Mouse (Mus musculus) heart, adult 2 months (tissue): Measurements from ENCODE around the gene Cyp2c69. TPM values are rescaled to one million over a fixed set of nuclear protein-coding genes. Genes with fewer than 3 reads are reported as not detected.
"Not testable (repeated sequence)": the region's sequence is repeated elsewhere in the genome, so short reads cannot be mapped to it uniquely, and the experiment has no call there.

Experiments used
- DNase-seq, 2 experiments: peaks; one replicate each; pipeline ENCODE4 v3.0.0; 2021
- H3K27ac ChIP-seq: fragments of 200-600 bp; 2 replicates; pipeline ENCODE4 v1.8.1; 2022
- H3K27me3 ChIP-seq: fragments of 200-500 bp; 2 replicates; pipeline ENCODE4 v1.6.1; 2012; ENCODE audit warnings: mild to moderate bottlenecking, low read length, inconsistent platforms, mixed read lengths; ENCODE audit not compliant: control insufficient read depth, insufficient read depth
- H3K36me3 ChIP-seq: fragments of 200-500 bp; 2 replicates; pipeline ENCODE4 v1.6.1; 2012; ENCODE audit warnings: low read length, inconsistent platforms; ENCODE audit not compliant: control insufficient read depth, insufficient read depth
- H3K4me1 ChIP-seq: fragments of 200-500 bp; 2 replicates; pipeline ENCODE4 v1.6.1; 2011; ENCODE audit warnings: low read length; ENCODE audit not compliant: control insufficient read depth, insufficient read depth
- H3K4me3 ChIP-seq: fragments of 200-600 bp; 2 replicates; pipeline ENCODE4 v1.8.1; 2022
- H3K79me2 ChIP-seq: fragments of 200-500 bp; replicated peaks from 2 replicates; pipeline ENCODE4 v1.6.1; 2012; ENCODE audit warnings: mild to moderate bottlenecking, inconsistent platforms, low read length, moderate library complexity, mixed read lengths; ENCODE audit not compliant: control insufficient read depth, insufficient read depth
- H3K9ac ChIP-seq: fragments of 200-500 bp; 2 replicates; pipeline ENCODE4 v1.6.1; 2012; ENCODE audit warnings: low read depth, mild to moderate bottlenecking, control low read depth, inconsistent platforms, low read length, mixed read lengths
- CTCF ChIP-seq: fragments of 200-600 bp; IDR thresholded peaks from 2 replicates; pipeline ENCODE4 v1.8.1; 2022; ENCODE audit warnings: antibody characterized with exemption, mild to moderate bottlenecking, moderate library complexity
- EP300 ChIP-seq: fragments of 200-500 bp; IDR thresholded peaks from 2 replicates; pipeline ENCODE4 v1.6.1; 2011; ENCODE audit warnings: low read depth, low read length, control low read depth; ENCODE audit not compliant: insufficient read depth
- POLR2A ChIP-seq: fragments of 200-500 bp; IDR thresholded peaks from 2 replicates; pipeline ENCODE4 v1.6.1; 2011; ENCODE audit warnings: mild to moderate bottlenecking, low read depth, low read length, control low read depth; ENCODE audit not compliant: insufficient read depth
- WGBS: fragments of 180-500 bp; shearing (Covaris S2); methylation state at CpG from one replicate; pipeline ENCODE4 v1.1.7; 2018; 5-methylcytosine and 5-hydroxymethylcytosine counted together
- intact Hi-C: fragments of 180-260 bp; cut with DNase I; formaldehyde crosslinking; loops from one replicate; pipeline ENCODE4 v1.15.1; 2025
- long read RNA-seq: library from polyadenylated mRNA; stranded (forward); transcript quantifications from one replicate; pipeline ENCODE4 v2.0.0, GENCODE M21; 2021
- polyA plus RNA-seq: library from polyadenylated mRNA; depleted of rRNA; stranded (reverse); fragments of >200 nt; gene quantifications from 2 replicates; pipeline ENCODE4 v1.2.3, GENCODE M21; 2012; rRNA removed
- total RNA-seq, 2 experiments: library from RNA; stranded (reverse); gene quantifications; 2 replicates each; pipeline ENCODE4 v1.2.3; 2021

Gene Cyp2c69
- total RNA-seq, result not detected
- 0.26 TPM in 1 of 2 replicates, not detected in the other for polyA plus RNA-seq
- long read RNA-seq, result 0 reads

DNA sequence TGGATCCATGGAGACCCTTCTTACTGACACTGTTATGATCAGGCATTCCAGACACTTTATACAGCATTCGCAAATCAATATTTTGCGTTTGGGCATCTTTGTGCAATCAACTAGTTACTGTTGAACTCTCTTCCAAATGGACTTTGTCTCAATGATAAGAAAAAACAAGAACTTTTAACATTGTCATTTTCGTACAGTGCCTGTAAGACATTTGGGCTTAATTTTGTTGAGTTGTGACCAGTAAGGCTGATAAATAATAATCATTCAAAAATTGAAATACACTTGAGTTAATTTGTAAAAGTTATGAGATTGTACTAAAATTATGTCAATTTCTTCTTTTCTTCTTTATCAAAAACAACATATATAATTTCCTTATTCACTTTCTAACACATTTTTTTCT, at the start of gene Cyp2c69:
Cyp2c69 (minus strand) TSS at position 101 of the 400 bp plus-strand sequence.
- H3K4me3 ChIP-seq, intact Hi-C loops, H3K79me2 ChIP-seq, H3K9ac ChIP-seq, H3K4me1 ChIP-seq, H3K27ac ChIP-seq, DNase-seq, H3K27me3 ChIP-seq, H3K36me3 ChIP-seq: not testable (repeated sequence)
- 76% methylated on average over 3 of the region's 3 CpGs for WGBS

DNA sequence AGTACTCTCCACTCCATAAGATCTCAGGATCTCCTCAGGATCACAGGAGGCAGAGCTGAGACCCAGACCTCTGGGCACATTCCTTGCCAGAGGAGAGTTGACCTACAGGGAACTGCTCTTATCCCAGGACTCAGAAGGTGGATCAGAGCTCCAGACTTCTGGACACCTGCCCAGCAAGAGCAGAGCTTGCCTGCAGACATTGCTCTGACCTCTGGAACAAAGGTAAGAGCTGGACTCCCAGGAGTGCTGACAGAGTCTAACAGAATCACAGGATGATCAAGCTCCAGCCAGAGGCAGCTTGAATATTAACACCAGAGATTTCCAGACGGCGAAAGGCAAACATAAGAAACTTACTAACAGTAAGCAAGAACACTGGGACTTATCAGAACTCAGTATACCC, 48.8 kb upstream of the Cyp2c69 start:
- no peak for DNase-seq
- no peak overlapping the region for H3K9ac ChIP-seq
- no peaks in the 10 kb centered on the region for H3K27me3 ChIP-seq
- intact Hi-C loops, result no loop called here
- H3K27ac ChIP-seq, result no peak overlapping the region
- H3K4me3 ChIP-seq, result no peak overlapping the region
- TF ChIP-seq POLR2A (no peak), EP300 (no peak), CTCF (no peak)
- WGBS, result 77% methylated on average over 2 of the region's 2 CpGs
- H3K4me1 ChIP-seq, result no peaks in the 10 kb centered on the region
- no peaks in the 10 kb centered on the region for H3K79me2 ChIP-seq
- H3K36me3 ChIP-seq, result no peaks in the 10 kb centered on the region

DNA sequence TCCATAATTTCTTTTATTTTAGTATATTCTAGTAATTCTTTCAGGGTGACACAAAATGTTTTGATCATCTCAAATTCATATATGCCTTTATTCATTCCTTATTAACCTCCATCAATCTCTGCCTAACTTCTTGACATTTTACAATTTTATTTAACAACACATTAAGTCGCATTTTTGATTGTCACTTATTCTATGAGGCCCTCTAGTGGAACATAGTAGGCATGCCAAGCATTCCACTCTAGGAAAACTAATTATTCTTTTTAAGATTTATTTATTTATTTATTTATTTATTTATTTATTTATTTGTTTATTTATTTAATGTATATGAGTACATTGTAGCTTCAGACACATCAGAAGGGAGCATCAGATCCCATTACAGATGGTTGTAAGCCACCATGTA, 43.4 kb upstream of the Cyp2c69 start:
- intact Hi-C loops, result no loop called here
- Histone ChIP-seq H3K27me3 (no peaks in the 10 kb centered on the region), H3K27ac (no peak overlapping the region), H3K4me1 (no peaks in the 10 kb centered on the region), H3K79me2 (no peaks in the 10 kb centered on the region), H3K36me3 (no peaks in the 10 kb centered on the region), H3K4me3 (no peak overlapping the region), H3K9ac (no peak overlapping the region)
- TF ChIP-seq POLR2A (no peak), EP300 (no peak), CTCF (peak; percentile 38)
- WGBS, result 58% methylated on average over 1 of the region's 1 CpGs
- no peak for DNase-seq

DNA sequence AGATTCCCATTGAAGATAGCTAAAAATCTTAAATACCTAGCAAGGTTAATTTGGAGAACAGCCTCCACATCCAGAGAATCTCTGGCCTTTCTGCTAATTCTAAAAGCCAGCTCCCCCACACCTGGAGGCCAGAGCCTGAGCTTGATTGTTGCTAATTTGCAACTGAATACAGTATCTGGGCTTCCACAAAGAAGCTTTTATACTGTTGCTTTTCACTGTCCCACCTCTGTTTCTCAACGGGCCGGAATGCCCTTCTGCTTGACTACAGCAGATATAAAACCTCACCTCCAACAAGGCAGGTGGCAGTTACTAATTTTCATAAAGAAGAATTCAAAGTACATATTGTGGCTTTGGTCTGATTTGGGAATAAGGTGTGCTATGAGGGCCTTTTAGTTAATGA, 15.1 kb upstream of the Cyp2c69 start:
- no peak overlapping the region for H3K9ac ChIP-seq
- intact Hi-C loops, result no loop called here
- H3K79me2 ChIP-seq, result no peaks in the 10 kb centered on the region
- H3K27me3 ChIP-seq, result no peaks in the 10 kb centered on the region
- no peaks in the 10 kb centered on the region for H3K36me3 ChIP-seq
- no peak for TF ChIP-seq CTCF
- TF ChIP-seq POLR2A, result no peak
- TF ChIP-seq EP300, result no peak
- H3K27ac ChIP-seq, result no peak overlapping the region
- DNase-seq, result no peak
- no peak overlapping the region for H3K4me3 ChIP-seq
- no peaks in the 10 kb centered on the region for H3K4me1 ChIP-seq
- 90% methylated on average over 2 of the region's 2 CpGs for WGBS

DNA sequence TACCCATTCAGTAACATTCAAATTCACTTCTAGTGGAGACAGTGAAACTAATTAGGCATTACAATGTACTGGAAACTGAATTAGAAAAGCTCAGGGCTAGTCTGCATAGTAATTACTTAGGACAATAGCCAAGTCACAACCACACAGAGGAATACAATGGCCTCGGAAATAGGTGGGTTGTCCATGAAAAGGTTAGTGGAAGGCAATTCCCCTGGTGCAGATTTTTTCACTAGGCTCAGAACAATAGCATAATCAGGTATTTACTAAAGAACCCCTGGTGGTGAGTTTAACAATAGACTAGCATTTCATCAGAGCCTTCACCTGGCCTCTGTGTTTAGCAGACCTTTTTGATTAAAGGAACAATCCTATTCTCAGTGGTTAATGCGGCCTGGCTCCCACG, 3.5 kb upstream of the Cyp2c69 start:
- WGBS, result 78% methylated on average over 3 of the region's 3 CpGs
- intact Hi-C loops, result not testable (repeated sequence)

DNA sequence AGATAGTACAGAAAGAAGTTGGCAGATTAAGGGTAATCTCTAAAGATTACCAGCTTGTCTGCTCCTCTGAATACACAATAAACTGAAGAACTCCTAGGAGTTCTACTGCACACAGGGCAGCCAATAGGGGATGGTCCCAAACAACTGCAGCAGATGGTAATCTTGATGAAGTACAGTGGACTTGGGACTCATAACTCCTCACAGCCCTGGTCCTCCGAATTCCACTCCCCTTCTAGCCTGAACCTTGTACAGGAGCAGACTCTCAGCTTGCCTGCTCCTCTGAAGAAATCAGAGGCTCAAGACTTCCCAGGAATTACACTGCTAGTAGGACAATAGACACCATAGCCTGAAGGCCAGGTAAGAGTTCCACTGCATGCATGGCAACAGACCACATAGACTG, 20.5 kb downstream of the Cyp2c69 start:
- Histone ChIP-seq H3K79me2 (no peaks in the 10 kb centered on the region), H3K4me1 (no peaks in the 10 kb centered on the region), H3K27me3 (no peaks in the 10 kb centered on the region), H3K36me3 (no peaks in the 10 kb centered on the region), H3K9ac (no peak overlapping the region), H3K4me3 (no peak overlapping the region), H3K27ac (no peak overlapping the region)
- WGBS, result 46% methylated on average over 1 of the region's 1 CpGs
- TF ChIP-seq POLR2A (no peak), CTCF (no peak), EP300 (no peak)
- no peak for DNase-seq
- intact Hi-C loops, result no loop called here

More for the DNA sequence above, 3.5 kb upstream of the Cyp2c69 start:
- DNase-seq, H3K4me3 ChIP-seq, H3K27ac ChIP-seq, H3K4me1 ChIP-seq, H3K79me2 ChIP-seq, H3K27me3 ChIP-seq, H3K36me3 ChIP-seq, H3K9ac ChIP-seq: not testable (repeated sequence)

DNA sequence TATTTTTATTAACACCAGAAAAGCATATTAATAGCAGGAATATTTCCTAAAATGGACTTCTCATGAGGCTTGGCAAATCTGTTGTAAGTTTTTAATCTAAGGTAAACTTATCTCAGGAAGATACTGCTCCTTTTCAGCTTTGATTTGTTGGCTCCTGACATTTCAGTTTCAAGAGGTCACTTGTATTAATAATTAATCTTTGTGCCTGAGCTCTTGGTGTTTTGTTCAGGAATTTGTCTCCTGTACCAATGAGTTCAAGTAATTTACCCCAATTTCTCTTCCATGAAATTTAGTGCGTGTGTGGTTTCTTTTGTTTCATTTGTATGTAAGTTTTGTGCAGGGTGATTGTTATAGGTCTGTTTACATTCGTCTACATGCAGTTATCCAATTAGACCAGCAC, 65.7 kb downstream of the Cyp2c69 start:
- H3K9ac ChIP-seq, intact Hi-C loops, H3K27ac ChIP-seq, DNase-seq, H3K4me3 ChIP-seq, H3K79me2 ChIP-seq, H3K36me3 ChIP-seq, H3K4me1 ChIP-seq, H3K27me3 ChIP-seq: not testable (repeated sequence)
- 62% methylated on average over 2 of the region's 2 CpGs for WGBS

DNA sequence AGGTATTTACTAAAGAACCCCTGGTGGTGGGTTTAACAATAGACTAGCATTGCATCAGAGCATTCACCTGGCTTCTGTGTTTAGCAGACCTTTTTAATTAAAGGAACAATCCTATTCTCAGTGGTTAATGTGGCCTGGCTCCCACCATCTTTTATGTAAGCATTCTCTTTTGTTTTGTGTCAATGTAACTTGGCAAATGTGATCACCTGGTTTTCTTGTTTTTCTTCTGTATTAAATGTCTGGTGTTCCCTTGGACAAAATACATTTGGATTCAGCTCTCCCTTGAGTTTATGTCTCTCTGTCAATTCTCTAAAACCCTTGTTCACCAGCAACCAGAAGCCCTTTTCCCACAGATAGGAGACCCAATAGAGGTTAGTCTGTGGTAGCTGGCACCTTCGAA, 70.2 kb downstream of the Cyp2c69 start:
- DNase-seq, intact Hi-C loops, H3K36me3 ChIP-seq, H3K4me1 ChIP-seq, H3K9ac ChIP-seq, H3K27me3 ChIP-seq, H3K79me2 ChIP-seq, H3K4me3 ChIP-seq, H3K27ac ChIP-seq: not testable (repeated sequence)
- WGBS, result 81% methylated on average over 1 of the region's 1 CpGs

DNA sequence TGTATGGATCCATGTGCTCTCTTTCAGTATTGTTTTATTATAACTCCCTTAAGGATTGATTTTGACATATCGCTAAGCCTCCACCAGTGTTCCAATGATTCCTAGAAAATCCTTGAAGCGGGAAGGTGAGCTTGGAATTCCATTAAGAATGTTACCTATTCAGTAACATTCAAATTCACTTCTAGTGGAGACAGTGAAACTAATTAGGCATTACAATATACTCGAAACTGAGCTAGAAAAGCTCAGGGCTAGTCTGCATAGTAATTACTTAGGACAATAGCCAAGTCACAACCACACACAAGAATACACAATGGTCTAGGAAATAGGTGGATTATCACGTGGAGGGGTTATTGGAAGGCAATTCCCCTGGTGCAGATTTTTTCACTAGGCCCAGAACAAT, 70.6 kb downstream of the Cyp2c69 start:
- not testable (repeated sequence) for H3K4me3 ChIP-seq, H3K4me1 ChIP-seq
- 59% methylated on average over 4 of the region's 4 CpGs for WGBS

DNA sequence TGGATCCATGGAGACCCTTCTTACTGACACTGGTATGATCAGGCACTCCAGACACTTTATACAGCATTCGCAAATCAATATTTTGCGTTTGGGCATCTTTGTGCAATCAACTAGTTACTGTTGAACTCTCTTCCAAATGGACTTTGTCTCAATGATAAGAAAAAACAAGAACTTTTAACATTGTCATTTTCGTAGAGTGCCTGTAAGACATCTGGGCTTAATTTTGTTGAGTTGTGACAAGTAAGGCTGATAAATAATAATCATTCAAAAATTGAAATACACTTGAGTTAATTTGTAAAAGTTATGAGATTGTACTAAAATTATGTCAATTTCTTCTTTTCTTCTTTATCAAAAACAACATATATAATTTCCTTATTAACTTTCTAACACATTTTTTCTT, 73.9 kb downstream of the Cyp2c69 start, which contains the start of gene Cyp2c40:
Cyp2c40 (minus strand) TSS at position 101 of the 400 bp plus-strand sequence.
- H3K9ac ChIP-seq, H3K4me1 ChIP-seq, H3K79me2 ChIP-seq, DNase-seq, intact Hi-C loops, H3K27me3 ChIP-seq, H3K27ac ChIP-seq, H3K4me3 ChIP-seq, H3K36me3 ChIP-seq: not testable (repeated sequence)
- WGBS, result 81% methylated on average over 3 of the region's 3 CpGs

More for the DNA sequence above, 70.6 kb downstream of the Cyp2c69 start:
- H3K9ac ChIP-seq, H3K27me3 ChIP-seq, intact Hi-C loops, H3K36me3 ChIP-seq, H3K79me2 ChIP-seq, DNase-seq, H3K27ac ChIP-seq: not testable (repeated sequence)
